Mouse (Mus musculus): ENCODE data around the gene Fgf10. TPM values are rescaled to one million over a fixed set of nuclear protein-coding genes. Genes with fewer than 3 reads are reported as not detected.

Gene Fgf10
- polyA plus RNA-seq, 1 experiment: 3.4 TPM

DNA sequence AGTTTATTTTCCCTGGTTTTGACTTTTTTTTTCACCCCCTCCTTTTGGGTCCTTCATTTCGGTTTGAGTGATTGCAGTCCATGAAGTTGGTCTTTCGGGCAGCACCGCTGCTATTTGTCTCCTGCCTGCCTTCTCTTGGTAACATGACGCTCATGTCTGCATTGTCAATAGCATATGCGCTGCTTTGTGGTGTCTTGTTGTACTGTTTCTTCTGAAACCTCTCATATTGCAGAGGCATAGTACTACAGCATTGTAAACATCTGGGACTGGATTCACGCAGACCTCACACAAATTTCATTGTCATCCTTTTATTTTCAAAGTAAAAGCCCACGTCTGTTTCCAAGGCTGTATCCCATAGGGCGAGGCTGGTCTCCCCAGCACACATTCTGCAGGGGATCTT is 46.7 kb downstream of the Fgf10 start:
- no peak for DNase-seq (ENCODE audit: extremely low spot score in 1 of 2, low spot score in 1 of 2)

DNA sequence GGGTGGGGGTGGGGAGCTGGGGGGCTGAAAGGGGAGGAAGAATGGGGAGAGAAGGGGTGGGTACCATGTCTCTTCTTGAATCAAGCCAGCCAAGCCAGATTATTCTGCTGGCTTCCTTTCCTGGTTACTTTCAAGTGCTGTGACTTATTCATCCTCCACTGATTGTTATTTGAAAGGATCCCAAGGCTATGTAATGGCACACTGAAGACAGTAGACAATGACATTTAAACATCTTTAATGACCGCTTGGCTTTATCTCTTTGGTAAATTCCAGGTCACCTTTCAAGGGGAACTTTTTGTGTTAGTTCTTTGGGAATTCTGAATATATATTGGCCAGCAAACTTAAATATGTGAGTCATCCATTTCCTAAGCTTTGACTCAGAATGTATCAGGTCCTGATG is 47.1 kb downstream of the Fgf10 start:
- no peak for DNase-seq (ENCODE audit: extremely low spot score in 1 of 2, low spot score in 1 of 2)

DNA sequence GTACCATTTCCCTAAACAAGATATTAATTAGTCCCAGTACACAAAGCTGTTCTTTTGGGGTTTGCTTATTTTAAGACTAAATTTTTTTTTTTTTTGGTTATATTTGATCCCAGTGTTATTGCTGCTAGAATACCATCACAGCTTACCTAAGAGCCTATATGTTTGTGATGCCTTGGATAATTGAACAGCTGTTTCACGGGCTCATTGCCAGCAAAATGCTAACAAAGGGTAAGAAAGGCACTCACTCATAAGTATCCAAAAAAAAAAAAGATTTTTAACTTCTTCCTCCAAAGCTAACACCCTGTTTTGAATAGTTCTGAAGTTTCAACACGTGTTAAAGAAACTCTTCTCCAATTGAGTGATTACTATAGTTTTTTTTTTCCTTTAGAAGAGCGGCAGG is 48.8 kb downstream of the Fgf10 start:
- DNase-seq (ENCODE audit: extremely low spot score in 1 of 2, low spot score in 1 of 2): no peak

DNA sequence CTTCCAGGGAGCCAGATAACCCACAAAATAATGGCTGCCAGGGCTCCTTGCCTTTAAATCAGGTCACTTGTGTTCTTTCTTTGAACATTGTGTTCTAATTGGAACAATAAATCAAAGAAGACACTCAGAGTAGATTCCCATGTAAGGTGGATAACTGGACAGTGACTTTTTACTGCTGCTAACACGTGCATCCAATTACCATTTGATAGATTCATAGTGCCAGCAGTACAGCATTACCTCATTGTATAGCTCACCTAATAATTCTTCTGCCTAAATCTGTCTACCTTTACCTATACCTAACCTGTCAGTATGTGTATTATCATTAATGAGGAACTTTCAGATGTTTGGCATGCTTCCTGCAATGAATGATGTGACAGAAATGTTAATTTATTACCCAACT is 52.1 kb downstream of the Fgf10 start:
- no peak for DNase-seq (ENCODE audit: extremely low spot score in 1 of 2, low spot score in 1 of 2)

DNA sequence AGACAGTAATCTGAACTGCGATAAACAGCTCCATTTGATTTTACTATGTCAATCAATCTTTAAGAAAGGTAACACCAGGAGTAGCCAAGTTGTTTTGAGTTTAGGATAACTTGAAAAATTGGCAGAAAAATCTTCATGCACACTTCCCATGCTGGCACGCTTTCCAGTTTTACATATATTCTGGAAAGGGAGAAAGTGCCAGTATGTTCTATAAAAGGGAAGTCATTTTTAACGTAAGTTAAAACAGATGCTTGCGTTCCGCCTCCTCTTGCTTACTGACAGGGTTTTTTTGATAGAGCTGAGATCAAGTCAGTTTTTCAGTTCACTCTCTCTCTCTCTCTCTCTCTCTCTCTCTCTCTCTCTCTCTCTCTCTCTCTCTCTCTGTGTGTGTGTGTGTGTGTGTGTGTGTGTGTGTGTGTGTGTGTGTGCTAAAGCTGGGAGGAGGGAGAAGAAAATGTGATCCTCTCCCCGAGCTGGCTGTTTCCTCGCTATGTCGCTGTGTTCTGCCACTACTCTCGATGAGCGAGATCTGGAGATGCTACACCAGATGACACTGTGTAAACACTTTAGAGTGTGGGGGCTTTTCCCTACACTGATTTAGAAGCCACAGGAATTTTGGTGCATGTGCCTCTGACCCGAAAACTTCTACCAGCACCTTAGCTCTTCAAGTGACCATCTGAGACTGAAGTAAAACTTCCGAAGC is 62.4 kb downstream of the Fgf10 start:
- peak; percentile 11 to 53 for DNase-seq (ENCODE audit: extremely low spot score in 1 of 2, low spot score in 1 of 2)

DNA sequence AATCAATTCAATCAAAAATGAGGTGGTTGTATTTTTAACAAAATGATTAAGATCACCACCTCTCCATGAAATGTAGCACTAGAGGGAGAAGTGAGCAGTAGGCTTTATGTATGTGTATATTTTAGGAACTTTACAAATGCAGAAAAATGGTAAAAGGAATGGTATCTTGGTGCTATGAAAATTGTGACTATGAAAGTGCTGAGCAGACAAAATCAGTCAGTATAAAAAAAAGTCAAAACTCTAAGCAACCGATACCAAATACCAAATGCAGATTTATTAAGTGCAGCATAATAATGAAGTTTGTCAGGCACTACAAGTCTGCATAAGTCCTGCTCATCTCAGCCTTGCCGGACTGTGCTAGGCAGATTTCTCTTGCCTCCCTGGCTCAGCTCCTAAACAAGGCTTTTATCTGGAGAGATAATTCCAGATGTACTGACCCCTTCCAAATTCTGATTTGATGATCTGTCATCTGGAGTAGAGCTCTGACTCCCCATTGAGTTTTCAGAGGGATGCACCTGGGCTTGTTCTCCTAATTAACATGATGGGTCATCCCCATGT is 70.3 kb downstream of the Fgf10 start:
- no peak for DNase-seq (ENCODE audit: extremely low spot score in 1 of 2, low spot score in 1 of 2)

DNA sequence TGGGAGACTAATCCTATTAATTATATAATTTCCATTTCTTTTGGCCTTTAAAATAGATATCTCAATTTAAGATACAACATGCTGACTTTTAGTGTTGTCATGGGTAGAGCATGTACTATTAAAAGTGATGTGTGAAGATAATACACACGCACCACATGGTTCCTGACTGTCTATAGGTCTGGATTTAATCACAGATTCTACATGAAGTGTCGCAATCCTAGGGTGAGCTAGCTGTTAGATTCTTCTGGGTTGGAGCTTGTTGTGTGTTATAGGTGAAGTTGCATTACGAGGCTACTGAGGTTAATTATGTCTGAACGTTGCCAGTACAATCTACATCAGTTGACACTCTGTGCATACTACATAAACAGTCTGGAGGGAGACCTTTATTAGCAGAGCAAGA is 73.2 kb downstream of the Fgf10 start:
- no peak for DNase-seq (ENCODE audit: extremely low spot score in 1 of 2, low spot score in 1 of 2)

DNA sequence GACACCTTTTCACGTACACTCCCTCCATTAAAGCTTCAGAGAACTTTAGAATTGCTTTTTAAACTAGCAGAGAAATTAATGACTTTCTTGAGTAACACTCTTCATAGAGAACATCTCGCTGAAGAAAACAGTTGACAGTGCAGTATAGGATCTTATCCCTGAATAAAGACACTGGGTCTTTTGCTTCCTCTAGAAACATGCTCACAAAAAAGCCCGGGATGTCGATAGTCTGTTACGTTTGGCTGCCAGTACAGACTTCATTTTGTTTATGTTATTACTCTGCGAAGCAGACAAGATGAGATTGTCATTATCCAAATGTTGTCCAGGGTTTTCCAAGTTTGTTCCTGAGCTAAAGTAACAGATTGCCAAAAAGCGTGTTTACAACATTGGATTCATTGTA is 75.2 kb downstream of the Fgf10 start:
- DNase-seq (ENCODE audit: extremely low spot score in 1 of 2, low spot score in 1 of 2): no peak

DNA sequence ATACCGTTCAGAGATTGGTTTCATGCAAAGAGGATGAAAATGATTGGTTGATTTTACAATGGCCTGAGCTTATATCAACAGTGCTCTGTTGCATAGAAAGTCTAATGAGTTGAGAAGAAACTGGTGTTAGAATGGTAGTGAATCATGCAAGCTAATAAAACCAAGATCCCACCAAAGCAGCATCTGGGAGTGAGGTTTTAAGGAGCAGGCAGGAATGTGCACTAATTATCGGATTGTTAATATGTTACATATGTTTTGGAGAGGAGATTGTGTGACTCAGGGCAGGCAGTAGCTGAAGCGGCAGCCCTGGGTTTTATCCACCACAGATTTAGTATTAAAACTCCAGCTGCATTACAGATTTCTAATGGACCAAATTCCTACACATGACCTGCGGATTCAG is 76.8 kb downstream of the Fgf10 start:
- DNase-seq (ENCODE audit: extremely low spot score in 1 of 2, low spot score in 1 of 2): no peak

DNA sequence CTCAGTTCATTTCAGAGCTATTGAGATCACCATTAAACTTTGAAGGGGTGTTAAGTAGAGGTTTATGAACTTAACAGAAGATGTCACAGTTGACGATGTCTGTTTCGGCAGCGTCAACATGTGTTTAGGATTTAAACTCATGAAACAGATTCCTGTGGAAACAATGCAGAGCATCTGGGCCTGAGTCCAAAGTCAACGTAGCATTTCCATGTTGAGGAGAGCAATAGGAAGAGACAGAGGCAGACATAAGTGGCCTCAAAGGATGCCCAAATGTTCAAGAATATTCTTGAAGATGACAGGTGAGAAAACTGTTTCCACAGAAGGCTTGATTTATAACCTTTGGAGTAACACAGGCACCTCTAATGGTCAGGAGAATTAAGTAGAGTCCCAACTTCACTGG is 84.4 kb downstream of the Fgf10 start:
- no peak for DNase-seq (ENCODE audit: extremely low spot score in 1 of 2, low spot score in 1 of 2)

DNA sequence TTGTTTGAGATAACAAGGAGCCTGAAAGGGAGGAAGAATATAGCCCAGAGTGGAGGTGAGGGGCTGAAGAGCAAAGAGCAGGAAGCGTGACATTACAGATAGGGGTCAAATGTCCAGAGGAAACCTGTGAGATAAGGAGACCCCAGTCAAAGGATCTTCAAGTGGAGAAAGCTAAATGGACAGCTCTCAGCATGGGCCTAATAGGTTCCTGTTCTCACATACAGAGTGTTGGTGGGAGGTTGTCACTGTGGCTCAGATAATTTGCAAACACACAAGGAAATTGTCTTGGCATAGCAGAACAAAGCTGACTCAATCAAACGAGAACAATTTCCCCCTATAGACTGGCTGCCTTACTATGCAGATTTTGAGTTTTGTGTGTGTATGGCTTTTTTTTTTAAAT is 89.4 kb downstream of the Fgf10 start:
- no peak for DNase-seq (ENCODE audit: extremely low spot score in 1 of 2, low spot score in 1 of 2)

DNA sequence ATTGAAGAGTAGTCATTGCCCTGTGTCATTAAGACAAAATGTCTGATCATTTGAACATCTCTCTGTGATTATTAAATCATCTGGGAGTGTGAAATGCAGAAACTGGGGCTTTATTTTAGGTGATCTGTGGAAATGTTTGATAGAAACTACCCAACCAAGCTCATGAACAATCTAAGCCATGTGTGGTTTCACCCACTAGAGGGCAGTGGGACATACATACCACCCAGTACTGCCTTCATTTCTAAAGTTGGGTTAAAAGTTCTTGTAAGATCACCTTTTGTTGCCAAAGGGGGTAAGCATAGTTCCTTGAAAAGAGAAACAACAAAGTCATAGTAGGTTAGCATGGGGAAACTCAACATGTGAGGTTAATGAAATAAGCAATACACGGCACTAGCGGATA is 93.4 kb downstream of the Fgf10 start:
- DNase-seq (ENCODE audit: extremely low spot score in 1 of 2, low spot score in 1 of 2): no peak

DNA sequence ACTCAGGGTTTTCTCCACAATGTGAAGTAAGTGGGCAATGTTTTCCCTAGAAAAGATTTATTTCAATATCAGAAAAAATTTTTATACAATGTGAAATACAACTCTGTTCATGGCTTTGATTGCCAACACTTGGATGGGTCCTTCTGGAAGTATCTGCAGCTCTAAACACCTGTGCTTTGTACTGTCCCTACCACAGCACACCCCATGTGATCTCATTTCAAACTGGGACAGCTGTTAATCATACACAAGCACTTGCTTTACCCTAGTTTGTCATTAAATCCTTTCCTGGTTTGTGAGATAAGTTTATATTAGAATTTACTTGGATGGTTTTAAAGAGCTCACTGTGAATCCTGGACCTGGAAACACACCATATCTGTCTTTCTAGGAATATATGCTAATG is 102.6 kb downstream of the Fgf10 start:
- DNase-seq (ENCODE audit: extremely low spot score in 1 of 2, low spot score in 1 of 2): no peak

DNA sequence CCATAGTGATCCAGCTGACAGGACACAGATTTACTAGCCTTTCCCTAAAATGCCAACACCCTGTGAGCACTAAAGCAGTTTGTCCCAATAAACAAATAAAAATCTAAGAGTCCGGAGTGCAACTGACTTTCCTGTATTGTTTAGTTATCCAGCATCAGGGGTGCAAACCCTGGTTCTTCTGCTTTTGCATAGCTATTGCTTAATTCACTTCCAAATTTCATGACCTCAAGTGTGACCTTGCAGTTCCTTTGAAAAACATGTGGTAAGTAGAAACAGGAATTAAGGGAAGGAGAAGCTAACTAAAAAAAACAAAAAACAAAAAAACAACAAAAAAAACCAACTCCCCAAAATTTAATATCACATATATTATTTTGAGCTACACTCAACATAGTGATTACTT is 105.6 kb downstream of the Fgf10 start:
- no peak for DNase-seq (ENCODE audit: extremely low spot score in 1 of 2, low spot score in 1 of 2)

DNA sequence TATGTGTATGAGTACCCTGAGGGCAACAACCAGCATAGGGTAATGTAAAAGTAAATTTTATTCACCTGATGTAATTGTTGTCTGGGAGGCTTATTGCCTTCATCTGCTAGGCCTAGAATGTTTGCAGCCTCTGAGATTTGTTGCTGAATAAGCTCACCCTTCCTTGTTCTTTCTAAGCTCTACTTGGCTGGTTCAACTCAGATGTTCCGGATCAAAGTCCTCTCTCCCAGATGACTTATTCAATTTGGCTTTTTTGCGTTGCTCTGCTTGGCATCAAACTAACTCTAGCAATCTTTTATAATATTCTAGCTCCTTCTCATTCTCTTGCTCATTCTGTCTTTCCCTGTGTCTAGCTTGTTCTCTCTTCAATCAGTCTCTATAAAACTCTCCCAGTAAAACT is 109.6 kb downstream of the Fgf10 start:
- DNase-seq (ENCODE audit: extremely low spot score in 1 of 2, low spot score in 1 of 2): no peak

DNA sequence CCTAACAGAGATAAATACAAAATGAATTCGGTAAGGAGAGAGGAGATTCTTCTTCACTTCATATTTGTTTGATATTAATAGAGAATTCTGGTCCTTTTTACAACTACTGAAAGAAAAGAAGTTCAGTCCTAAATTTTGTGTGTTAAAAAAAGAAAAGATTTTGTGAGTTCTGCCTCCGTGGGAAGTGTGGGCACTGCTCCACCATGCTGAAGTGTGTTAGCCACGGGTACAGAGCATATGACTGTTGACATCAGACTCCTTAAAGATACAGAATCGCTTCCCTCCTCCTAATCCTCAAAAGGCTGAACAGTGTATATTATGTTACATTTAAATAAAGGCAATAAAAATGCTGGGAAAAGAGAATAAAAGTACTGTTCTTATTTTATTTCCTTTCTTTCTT is 122.2 kb downstream of the Fgf10 start:
- peak; percentile 7 to 63 for DNase-seq (ENCODE audit: extremely low spot score in 1 of 2, low spot score in 1 of 2)

DNA sequence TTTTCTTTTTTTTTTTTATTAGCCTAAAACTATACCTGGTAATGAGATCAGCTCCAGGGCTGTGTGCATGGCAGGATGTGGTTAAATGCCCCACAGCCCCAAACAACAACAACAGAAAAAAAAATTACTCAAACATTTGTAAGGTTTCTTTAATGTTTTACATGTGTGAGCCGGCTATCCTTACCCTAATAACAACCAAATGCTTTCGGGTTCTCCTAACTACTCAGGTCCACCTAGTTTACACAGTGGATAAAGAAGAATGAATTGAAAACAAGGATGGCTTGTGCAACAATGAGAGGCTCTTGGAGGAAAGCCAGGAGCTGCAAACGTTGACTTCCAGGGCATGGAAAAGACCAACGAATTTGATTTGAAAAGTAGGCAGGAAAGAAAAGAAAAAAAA is 122.6 kb downstream of the Fgf10 start:
- DNase-seq (ENCODE audit: extremely low spot score in 1 of 2, low spot score in 1 of 2): no peak

DNA sequence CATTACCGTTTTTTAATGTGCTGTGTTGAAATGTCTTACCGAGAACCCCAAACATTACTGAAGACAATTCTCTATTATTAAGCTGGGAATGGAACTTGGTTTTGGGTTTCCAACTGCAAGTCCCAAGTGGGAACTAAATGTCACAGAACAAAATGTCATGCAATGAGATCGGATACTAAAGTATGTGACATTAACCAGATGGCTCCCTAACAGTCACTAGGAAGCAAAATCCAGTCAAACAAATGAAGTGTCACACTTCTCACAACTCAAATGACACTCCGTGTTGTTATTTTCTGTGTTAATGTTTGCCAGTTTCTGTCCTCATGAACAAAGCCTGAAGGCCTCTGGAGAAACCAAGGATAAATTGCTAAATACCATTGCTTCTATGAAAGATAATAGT is 130.6 kb downstream of the Fgf10 start:
- no peak for DNase-seq (ENCODE audit: extremely low spot score in 1 of 2, low spot score in 1 of 2)

DNA sequence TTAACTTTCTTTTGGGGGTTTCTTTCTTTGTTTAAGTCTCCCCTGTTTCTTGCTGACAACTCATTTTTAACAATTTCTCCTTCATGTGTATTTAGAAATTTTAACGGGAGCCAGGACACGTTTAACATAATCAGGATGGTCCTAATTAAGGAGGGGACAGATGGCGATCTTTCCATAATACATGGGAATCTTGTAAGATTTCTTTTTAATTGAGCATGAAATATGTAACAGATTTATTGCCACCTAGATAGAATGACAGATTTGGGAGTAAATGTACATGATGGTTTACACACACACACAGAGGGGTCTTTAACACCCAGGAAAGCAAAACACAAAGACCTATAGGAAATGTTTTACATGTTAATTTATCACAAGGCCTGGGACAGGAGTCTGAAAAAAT is 137.1 kb downstream of the Fgf10 start:
- DNase-seq (ENCODE audit: extremely low spot score in 1 of 2, low spot score in 1 of 2): no peak

DNA sequence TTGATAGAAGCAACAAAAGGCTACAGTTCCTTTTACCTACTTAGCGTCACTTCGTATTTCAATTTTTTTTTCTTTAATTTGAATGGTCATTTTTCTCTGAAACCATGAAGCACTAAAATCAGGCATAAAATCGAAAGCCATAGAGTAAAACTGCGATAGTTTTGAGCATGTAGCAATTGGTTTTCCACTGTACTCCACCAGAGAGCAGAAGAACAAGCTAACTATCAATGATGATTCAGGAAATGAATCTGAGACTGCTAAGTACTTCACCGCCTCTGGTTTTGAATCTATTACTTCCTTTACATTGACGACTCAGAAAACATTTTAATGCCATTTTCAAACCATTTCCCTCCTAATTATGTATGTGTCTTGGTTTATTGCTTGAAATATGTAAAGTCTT is 150.2 kb downstream of the Fgf10 start:
- no peak for DNase-seq (ENCODE audit: extremely low spot score in 1 of 2, low spot score in 1 of 2)

DNA sequence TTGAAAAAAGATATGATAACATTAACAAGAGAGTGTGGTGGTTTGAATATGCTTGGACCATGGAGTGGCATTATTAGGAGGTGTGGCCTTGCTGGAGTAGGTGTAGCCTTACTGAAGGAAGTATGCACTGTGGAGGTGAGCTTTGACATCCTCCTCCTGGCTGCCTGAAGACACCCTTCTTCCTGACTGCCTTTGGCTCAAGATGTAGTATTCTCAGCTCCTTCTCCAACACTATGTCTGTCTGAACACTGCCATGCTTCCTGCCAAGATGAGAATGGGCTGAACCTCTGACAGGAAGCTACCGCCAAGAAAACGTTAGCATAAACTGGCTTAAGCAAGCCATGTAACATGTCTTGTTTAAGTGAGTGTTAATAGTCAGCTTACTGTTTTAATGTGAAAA is 153.5 kb downstream of the Fgf10 start:
- DNase-seq (ENCODE audit: extremely low spot score in 1 of 2, low spot score in 1 of 2): no peak

DNA sequence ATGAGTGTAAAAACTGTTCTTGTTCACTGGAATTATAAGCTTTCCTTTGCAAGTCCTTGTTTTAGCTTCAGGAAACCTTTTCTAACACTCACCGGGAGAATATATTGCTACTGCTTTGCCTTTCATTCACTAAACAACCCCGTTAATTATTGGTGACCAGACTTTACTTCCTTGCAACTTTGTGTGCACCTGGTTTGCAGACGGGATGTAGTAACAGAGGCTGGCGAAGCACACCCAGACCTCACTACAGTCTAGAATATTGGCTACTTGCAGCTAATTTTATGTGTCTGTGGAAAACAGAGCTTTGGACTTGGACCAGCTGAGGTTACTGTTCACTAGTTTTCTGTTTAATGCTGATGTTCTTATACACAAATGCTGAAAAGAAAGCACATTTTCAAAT is 155.5 kb downstream of the Fgf10 start:
- DNase-seq (ENCODE audit: extremely low spot score in 1 of 2, low spot score in 1 of 2): no peak

All from frontal cortex, adult 2 months (tissue).